Mouse (Mus musculus): ENCODE results near the gene Azgp1. TPM values are rescaled to one million over a fixed set of nuclear protein-coding genes. Genes with fewer than 3 reads are reported as not detected.
A peak's percentile ranks its signal among the peaks of the same experiment; 100 is the strongest.
"Not testable (repeated sequence)": the region's sequence is repeated elsewhere in the genome, so short reads cannot be mapped to it uniquely, and the experiment has no call there.

Gene Azgp1
- not detected for total RNA-seq (2021)

DNA sequence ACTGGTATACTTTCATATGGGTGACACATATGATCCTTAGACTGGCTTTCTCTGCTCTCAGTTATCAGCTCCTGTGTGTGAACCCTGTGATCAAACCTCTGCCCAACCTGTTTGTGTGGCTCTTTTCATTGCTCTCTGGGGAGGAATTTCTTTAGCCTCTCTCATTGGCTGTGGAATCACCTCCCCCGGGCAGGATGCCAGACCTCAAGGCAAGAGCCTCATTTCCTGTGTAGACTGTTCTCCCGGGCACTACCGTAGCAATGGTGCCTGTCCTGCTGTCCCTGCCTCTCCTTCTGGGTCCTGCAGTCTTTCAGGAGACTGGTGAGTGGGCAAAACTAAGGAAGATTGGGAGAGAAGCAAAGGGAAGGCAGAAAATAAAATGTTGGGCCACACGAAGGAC, at the start of gene Azgp1:
Gene Azgp1 (plus strand): TSS at position 221 of the 400 bp plus-strand sequence.
- no peak for DNase-seq

DNA sequence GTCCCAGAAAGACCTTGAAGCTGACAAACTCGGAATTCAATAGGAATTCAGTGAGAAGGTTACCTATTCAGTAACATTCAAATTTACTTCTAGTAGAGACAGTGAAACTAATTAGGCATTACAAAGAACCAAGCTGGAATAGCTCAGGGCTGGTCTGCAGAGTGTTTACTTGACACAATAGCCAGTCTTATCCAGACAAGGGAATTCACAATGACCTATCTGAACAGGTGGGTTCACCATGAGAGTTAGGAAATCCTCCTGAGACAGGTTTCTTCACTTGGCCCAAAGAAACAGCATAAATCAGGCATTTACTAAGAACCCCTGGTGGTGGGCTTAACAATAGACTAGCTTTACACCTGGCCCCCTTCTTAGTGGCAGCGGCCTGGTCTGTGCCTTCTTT, 47.4 kb upstream of the Azgp1 start:
- not testable (repeated sequence) for DNase-seq

DNA sequence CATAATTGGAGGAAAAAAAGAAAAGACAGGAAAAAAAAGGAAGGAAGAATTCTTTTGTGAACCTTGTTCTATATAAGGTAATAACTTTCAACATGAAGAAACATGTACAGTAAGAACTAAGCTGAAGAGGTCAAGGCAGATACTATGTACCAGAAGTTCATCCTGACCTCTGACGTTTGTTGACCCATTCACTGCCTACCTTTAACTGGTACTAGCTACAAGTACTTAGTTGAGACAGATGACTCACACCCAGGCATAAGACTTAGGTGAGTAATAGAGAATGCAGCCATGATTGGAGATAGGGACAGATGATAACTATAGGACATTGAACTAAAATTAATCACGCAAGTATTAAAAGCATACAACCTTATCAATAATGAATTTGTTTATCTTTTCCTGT, 44.8 kb upstream of the Azgp1 start:
- DNase-seq = no peak

DNA sequence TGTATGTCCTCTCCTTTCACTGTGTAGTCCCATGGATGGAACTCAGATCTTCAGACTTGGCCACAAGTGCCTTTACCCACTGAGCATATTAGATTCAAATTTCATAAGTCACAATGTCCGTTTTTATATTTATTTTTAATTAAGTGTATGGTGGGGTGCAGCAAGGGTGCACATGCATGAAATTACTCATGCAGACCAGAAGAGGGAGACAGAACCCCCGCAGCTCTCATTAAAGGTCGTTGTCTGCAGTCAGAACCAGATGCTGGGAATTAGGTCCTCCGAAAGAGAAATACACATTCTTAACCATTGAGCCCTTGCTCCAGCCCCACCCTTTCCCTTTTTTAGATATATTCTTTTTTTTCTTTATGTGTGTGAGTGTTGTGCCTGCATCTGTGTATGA, 44.1 kb upstream of the Azgp1 start:
- no peak for DNase-seq

DNA sequence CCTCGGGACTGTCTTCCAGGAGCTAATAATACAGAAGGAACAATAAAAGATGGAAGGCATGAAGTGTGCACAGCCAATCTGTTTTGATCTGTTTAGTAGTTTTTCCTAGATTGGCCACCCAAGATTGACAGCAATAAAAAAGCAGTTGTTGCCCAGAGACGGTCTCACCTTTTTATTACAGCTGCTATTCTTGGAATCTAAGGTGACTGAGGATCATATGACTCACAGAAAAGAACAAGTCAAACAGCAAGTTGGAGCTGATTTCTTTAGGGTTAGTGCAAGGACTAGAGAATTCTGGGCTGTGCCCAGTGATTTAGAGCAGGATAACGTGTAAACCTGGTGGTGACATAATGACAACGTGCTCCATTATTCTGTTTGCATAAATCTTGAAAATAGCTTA, 40.4 kb upstream of the Azgp1 start:
- DNase-seq = no peak

DNA sequence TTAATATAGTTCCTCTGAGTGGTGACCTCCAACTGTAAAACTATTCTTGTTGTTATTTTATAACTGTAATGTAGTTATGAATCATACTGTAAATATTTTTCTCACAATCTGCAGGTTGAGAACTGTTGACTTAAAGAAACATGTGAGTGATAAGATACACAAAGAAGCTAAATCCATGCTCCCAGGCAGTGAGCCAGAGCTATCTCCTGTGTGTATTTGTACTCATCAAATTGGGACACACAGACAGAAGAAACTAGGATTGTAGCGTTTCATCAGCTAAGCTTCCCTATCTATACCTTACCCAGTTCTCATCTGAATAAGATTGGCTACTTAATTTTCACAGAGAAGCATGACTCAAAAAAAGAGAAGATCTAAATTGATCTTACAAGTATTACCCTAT, 38.2 kb upstream of the Azgp1 start:
- no peak for DNase-seq

DNA sequence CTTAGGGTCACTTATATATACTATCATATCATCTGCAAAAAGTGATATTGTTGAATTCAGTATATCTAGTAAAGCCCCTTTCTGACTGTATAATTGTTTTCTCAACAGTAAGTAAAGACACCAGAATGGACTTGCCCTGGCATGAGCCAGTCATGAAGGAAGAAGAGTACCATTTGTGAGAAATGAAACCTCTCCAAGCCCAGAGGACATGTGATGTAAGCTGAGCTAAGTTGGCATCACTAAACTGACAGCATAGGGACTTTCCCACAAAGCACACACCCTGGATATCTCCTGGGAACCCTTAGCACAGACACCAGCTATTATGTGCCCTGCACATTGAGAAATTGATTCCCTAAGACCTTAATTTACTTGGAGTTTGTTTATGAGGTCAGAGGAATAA, 34.0 kb upstream of the Azgp1 start:
- no peak for DNase-seq

DNA sequence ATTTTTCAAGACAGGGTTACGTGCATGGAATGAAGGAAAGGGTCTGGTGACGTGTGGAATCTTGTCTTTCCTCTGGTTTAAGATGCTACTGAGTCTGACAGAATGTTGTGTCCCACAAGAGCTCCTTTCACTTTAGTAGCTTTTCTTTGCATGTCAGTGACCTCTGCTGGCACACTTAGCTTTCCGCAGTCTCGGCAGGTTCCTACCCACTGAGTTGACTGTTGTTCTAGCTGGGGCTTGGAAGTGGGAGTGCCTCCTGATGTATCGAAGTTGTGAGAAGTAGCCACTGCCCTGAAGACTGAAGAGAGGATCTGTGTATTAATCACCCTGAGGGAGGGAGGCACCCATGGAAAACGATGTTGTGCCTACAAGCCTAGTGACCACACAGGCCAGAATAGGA, 30.1 kb upstream of the Azgp1 start:
- no peak for DNase-seq

DNA sequence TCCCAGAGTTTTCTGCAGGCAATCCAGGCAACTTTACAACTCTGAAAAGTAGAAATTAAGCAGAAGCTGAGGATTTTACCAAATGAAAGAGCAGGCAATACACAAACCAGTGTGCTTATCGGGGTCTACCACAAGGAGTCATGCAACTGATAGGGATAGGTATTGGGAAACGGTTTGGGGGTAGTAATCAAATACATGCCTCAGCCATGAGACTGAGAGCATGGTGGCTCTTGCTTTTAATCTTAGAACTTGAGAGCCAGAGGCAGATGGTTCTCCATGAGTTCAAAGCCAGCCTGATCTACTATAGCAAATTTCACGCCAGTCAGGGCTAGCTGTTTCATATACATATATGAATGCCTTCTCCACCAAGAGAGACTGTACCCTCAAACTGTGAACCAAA, 24.9 kb upstream of the Azgp1 start:
- DNase-seq = no peak

DNA sequence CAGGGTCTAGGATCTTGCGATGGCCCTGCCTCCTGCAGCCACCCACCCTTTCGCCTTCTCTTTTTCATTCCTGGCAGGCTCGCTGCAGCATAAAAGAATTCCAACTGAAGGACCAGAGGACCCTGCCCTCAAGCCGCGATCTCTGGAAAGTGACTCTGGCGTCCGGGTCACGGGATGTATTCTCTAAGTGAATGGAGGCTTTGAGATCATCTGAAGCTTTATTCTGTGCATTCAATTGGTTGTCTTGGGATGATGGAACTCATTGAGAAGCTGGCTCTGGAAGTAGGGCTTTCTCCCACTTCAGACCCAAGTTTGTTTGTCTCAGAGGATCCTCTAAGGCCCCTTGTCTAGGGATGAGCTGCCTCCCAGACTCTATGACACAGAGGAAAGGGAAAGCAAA, 18.4 kb upstream of the Azgp1 start, which contains the start of gene Gjc3:
Gene Gjc3 (minus strand): TSS at position 154 of the 400 bp plus-strand sequence.
- peak in 1 of 2 experiments; percentile 7 for DNase-seq

DNA sequence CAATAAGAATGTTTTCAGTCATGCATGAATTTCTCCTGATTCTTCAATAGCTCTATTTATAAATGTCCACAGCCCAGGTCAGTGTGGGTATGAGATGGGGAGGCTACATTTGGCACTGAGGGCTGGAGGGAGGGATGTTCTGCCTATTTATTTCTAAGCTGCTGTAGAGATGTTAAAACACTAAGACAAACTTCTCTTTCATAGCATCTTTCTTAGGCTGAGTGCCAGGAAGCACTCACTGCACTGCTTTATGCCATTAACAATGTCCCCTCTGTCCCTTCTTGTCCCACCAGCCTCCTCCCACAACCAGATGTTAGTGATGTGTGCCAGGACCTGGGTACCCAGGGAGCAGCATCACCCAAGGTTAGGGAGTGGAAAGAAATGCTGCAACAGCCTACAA, 14.8 kb upstream of the Azgp1 start:
- peak in 1 of 2 experiments; percentile 19 for DNase-seq

DNA sequence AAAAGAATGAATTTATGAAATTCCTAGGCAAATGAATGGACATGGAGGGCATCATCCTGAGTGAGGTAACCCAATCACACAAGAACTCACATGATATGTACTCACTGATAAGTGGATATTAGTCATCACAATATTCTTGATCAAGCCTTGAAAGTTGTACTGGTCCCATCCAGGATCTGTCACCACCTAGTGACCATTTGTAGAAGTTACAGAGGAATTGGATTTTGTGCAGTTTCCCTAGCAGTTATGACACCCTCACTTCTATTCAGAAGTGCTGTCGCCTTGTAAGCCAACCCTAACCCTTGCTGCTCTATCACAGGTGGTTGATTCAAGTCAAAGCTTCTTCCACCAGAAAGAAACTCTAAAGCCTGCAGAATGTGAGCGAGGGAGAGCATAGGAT, 8.2 kb upstream of the Azgp1 start:
- no peak for DNase-seq

DNA sequence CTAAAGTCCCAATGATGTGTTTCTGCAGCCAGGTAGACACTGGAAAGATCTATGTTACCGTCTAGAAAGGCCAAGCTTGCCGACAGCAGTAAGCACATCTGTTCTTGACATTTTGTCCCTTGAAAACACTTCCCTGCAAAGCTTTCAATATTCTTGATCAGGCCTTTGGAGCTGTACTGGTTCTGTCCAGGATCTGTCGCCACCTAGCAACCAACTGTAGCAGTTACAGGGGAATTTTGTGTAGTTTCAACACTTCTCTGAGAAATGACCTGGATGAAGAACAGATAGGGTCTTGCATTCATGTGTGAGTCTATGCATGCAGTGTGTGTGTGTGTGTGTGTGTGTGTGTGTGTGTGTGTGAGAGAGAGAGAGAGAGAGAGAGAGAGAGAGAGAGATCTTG, 7.6 kb upstream of the Azgp1 start:
- DNase-seq = no peak

DNA sequence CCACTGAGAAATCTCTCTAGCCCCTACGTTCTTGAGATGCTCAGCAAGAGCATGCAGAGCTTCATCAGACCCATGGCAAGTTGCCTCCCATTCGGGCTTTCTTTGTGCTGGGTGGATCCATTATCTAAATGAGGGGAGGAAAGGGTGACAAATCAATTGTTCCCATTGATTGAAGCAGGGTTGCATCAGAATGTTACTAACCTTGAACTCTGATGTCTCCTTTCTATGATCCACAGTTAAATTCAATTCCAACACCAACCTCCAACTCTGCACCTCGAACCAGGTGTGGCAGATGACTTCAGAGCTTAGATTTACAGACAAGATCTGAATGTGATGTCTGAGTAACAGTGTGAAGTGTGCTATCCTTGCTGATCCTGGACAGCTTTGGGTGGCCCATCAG, 6.6 kb upstream of the Azgp1 start:
- no peak for DNase-seq

DNA sequence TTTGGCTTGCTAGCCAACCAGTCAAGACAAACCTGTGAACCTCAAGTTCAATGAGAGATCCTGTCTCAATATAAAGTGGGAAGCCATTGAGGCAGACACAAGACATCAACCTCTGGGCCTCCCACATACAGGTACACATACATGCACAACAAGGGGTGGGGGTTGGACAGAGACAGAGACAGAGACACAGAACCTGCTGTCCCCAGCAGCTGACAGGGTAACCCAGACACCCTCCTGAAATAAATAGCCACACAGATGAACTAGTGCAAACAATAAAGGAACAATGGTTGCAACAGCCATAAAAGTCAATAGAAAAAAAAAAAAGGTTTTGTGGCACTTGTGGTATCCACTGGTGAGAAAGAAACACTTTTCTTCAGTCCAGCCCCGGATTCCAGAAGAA, 5.9 kb upstream of the Azgp1 start:
- DNase-seq = no peak

DNA sequence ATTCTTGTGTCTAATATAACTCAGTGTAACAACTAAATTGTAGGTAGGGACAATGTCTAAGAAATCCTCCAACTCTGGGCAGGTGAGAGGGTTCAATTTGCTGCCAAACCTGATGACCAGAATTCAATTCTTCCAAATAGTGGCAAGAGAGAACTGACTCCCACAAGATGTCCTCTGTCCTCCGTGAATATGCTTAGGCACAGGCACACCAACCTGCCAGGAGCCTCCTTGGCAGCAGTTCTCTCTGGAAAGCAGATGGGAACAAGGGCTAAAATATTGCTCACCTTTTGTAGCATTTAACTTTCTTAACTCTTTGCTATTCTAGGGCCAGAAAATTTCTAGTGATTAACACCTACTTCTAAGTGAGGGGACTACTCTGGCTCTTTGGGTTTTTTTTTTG, 4.0 kb upstream of the Azgp1 start:
- DNase-seq = no peak

DNA sequence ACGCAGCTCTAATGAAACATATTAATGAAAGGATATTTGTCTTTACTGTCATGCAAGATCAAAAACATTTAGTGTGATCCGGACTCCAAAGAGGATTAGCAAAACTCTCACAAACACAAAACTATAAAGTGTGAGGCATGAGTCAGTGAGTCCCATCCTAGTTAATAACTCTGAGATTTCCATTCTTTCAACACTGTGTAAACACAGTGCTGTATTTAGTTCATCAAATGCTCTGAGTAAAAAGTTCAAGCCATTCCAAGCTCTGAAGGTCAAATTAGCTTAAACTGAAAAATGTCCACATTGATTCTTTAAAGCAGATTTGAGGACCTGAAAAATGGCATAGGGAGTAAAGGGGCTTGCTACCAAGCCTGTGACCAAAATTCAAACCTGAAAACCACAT, 2.2 kb upstream of the Azgp1 start:
- DNase-seq = no peak

DNA sequence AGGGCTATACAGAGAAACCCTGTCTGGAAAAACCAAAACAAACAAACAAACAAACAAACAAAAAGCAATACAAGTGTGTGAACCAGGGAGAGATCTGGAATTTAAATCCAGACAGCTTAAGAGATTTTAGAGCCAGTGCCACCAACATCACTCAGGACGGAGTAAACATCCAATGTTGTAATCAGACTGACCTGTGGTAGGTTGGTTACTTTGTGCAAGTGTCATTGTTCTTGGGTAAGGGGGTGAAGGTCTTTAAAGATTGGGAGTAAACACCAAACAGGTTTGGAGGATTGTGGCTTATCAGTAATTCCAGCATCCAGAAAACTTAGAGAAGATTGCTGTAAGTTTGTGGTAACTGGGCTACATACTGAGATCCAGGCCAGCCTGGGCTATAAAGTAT, 5.0 kb downstream of the Azgp1 start:
- no peak for DNase-seq

DNA sequence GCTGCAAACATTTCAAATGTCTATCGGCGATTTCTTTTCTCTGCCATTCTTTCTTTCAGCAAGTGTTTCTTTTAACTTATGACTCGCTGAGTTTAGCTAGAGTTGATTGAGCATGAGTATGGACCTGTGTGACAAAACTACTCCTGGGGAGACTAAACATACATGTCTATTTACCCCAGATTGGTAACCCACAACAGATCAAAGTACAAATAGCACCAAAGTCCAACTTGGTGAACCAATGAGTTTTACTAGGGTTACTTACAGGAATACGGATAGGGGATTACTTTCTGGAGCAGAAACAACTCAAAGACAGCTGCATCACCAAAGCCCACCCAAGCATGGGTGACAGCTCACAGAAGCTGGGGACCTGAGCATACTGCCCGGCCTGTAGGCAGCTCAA, 28.1 kb downstream of the Azgp1 start:
- no peak for DNase-seq

DNA sequence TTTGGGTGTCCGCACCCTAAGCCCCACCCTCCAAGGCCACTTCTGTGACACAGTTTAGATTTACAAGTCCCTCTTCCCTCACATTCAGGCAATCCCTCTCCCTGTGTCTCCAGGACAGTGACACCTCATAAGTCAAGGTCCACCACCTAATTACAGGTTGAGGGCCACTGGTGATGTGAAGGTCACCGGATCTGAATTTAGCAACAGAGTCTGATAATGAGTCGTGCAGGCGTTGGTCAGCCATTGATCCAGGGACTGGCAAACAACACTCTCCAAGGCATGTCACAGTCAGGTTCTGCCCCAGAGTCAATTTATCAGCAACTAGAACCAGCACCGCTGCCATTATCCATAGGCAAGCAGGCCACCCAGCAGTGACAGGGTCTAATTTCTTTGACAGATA, 31.1 kb downstream of the Azgp1 start:
- no peak for DNase-seq

DNA sequence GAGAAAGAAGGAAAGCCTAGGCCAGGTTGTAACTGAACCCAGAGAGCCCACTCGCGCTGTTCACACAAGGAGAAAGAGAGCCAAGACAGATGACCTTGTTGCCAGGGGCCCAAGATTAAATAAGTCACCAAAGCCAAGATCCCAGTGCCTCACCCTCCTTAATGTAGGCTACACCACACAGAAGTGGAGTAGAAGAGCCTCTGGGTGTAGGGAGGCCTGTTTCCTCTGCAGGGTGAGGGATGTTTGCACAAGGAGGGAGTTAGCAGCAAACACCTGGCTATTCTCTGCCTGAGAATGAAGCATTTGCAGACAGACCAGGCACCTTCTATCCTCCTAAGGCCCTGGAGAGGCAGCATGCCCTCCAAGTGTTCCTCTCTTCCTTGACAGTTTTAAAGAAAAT, 35.2 kb downstream of the Azgp1 start:
- DNase-seq = no peak

DNA sequence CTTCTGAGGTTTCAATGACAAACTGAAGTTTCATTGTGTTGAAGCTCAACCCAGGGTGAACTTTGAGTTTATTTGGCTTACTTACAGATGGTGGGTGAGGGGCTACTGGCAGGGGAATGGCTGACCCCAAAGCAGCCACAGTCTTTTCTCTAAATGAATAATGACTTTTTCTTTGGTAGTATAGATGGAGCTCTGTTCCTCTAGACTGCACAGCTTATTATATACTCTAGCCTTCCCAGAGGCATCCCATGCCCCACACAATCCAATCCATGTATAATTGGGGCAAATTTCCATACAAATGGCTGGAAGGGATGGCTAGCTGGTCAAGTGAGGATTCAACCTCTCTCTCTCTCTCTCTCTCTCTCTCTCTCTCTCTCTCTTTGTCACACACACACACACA, 35.7 kb downstream of the Azgp1 start:
- no peak for DNase-seq

DNA sequence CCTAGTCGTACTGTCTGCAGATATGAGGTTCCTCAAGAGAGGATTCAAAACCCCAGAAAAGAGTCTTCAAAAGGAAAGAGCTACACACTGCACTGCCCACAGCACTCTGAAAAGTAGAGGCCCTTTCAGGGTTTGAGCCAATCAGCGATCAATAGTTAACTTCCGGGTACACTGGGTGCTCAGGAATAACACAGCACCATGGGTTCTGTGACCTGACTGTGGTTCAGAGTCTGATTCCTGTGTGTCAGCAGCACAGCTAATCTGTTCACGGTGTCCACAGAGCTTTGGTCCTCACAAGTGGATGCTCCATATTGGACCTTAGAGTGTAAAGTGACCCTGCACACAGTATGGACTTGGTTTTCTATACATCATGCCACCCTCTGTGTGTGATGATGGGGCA, 38.3 kb downstream of the Azgp1 start:
- not testable (repeated sequence) for DNase-seq

DNA sequence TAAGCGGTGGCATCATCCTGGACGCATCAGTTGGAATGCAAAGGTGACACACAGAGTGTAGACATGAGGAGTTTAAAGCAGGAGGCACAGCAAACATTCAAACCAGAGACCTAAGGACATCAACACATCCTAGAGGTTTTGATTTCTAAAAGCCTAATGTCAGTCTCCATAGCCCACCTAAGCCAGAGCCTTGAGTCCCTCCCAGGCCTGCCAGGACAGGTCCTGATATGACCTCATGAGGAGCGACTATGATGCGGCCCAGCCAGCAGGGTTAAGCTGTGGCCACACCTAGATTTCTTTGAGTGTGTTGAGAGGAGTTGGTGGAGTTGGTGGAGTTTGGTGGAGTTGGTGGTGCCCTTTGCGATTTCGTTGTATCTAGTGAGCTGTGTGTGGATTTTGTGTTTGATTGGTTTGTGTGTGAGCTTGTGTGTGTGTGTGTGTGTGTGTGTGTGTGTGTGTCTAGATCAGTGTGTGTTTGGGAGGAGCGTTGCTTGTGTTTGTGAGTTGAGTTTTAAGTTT, 39.7 kb downstream of the Azgp1 start, which contains the start of the genes Smok3a and Smok3b:
Gene Smok3a (plus strand): TSS at position 301 of the 519 bp plus-strand sequence.
Gene Smok3b (plus strand): TSS at position 469 of the 519 bp plus-strand sequence.
- not testable (repeated sequence) for DNase-seq
